In the genomic region with DNA sequence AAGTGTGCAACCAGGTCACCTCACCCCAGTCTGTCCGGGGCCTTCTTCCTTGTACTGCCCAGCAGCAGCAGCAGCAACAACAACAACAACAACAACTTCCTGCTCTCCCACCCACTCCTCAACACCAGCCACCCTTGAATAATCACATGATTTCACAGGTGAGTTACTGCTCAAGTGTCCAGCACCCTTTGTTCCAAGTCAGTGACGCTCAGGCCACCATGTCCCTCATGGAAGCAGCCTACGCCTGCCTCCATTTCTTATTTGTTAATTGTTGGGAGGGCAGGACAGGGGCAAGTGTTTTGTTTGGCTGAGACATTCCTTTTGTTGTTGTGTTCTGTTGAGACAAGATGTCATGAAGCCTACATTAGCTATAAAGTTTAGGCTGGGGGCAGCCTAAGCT, we compare ENCODE assay signal across 24 mouse cellular contexts. TPM values are rescaled to one million over a fixed set of nuclear protein-coding genes. Genes with fewer than 3 reads are reported as not detected.
"Had no signal": no experiment of that assay in that cellular context is flagged by ENCODE, and none has a peak within 500 bp of the region (broad histone marks: within the 10 kb centered on the region; RNA-seq: fewer than 3 reads in every experiment).

No protein-coding gene starts in this region.

- H3K4me2 ChIP-seq: heart, embryonic 11.5 days; heart, embryonic 13.5 days; heart, embryonic 15.5 days; hindbrain, embryonic 13.5 days; hindbrain, embryonic 15.5 days; limb, embryonic 13.5 days; limb, embryonic 15.5 days; liver, embryonic 12.5 days had no signal

- DNase-seq: gastrocnemius, postnatal 14 days; gastrocnemius, postnatal 36 days; heart, adult 11 months; heart, adult 2 months; heart, postnatal 14 days; heart, postnatal 36 days; kidney, adult 18-20 months; kidney, adult 9 months; kidney, postnatal 25 days; layer of hippocampus, adult 9-11 months; layer of hippocampus, postnatal 36 days; left cerebral cortex, postnatal 4 days had no signal

- H3K4me3 ChIP-seq: heart, adult 2 months; heart, embryonic 13.5 days; heart, embryonic 15.5 days; hindbrain, embryonic 13.5 days; hindbrain, embryonic 15.5 days; limb, embryonic 13.5 days; limb, embryonic 15.5 days; liver, embryonic 12.5 days had no signal

- H3K27me3 ChIP-seq: heart, embryonic 13.5 days; heart, embryonic 15.5 days; hindbrain, embryonic 13.5 days; hindbrain, embryonic 15.5 days; limb, embryonic 13.5 days; limb, embryonic 15.5 days; liver, embryonic 12.5 days had no signal

- H3K9ac ChIP-seq: heart, embryonic 13.5 days; heart, embryonic 15.5 days; hindbrain, embryonic 13.5 days; hindbrain, embryonic 15.5 days; limb, embryonic 13.5 days; limb, embryonic 15.5 days; liver, embryonic 12.5 days; liver, embryonic 14.5 days had no signal

- H3K27ac ChIP-seq: heart, adult 2 months; heart, embryonic 13.5 days; heart, embryonic 15.5 days; hindbrain, embryonic 13.5 days; hindbrain, embryonic 15.5 days; hindbrain, postnatal 0 days; limb, embryonic 13.5 days; limb, embryonic 15.5 days; liver, embryonic 12.5 days; liver, embryonic 14.5 days had no signal

- H3K9me3 ChIP-seq: heart, embryonic 13.5 days; heart, embryonic 15.5 days; hindbrain, embryonic 13.5 days; hindbrain, embryonic 15.5 days; limb, embryonic 13.5 days; limb, embryonic 15.5 days; liver, embryonic 12.5 days had no signal

- H3K4me1 ChIP-seq: hindbrain, embryonic 13.5 days; hindbrain, embryonic 15.5 days had no signal

- ATAC-seq: intestine, embryonic 16.5 days; liver, embryonic 12.5 days had no signal

RNA-seq across cellular contexts. Expression of a gene that starts 57.8 kb away (rescaled TPM):
- polyA plus RNA-seq: liver, adult 2 months had no signal
